Mouse (Mus musculus): Measurements from ENCODE around the gene Banp. TPM values are rescaled to one million over a fixed set of nuclear protein-coding genes. Genes with fewer than 3 reads are reported as not detected.

Banp gene
- total and polyA plus RNA-seq, 3 experiments = 13.1 to 26.9 (median 17.9) TPM

GRCm38 (mm10) chr8:121966110-121966509, 16.6 kb downstream of the Banp start:
- WGBS = 65% methylated on average over 5 of the region's 5 CpGs
- H3K27ac ChIP-seq = no peak overlapping the region
- TF ChIP-seq EP300 (IDR thresholded peaks at IDR 0.05; ENCODE audit: insufficient read depth, low read depth, low read length) (no peak), POLR2A (IDR thresholded peaks at IDR 0.05; ENCODE audit: insufficient read depth, low read depth, low read length) (no peak), CTCF (IDR thresholded peaks at IDR 0.05) (no peak)
- no peak overlapping the region for H3K4me3 ChIP-seq
- H3K9ac ChIP-seq (ENCODE audit: low read depth, low read length) = no peak overlapping the region
- peaks cover 19% of the 10 kb centered on the region for H3K4me1 ChIP-seq (ENCODE audit: control insufficient read depth, insufficient read depth, low read length)
- DNase-seq = no peak
- H3K36me3 ChIP-seq (ENCODE audit: control insufficient read depth, insufficient read depth, low read length) = peaks cover 3% of the 10 kb centered on the region
- H3K79me2 ChIP-seq (replicated peaks; ENCODE audit: control insufficient read depth, insufficient read depth, low read length) = peaks cover 2% of the 10 kb centered on the region
- intact Hi-C loops (cut with DNase I) = no loop called here
- H3K27me3 ChIP-seq (ENCODE audit: control insufficient read depth, insufficient read depth, low read length) = no peaks in the 10 kb centered on the region

GRCm38 (mm10) chr8:121966714-121967448, 17.3 kb downstream of the Banp start:
- peaks cover 2% of the 10 kb centered on the region for H3K79me2 ChIP-seq (replicated peaks; ENCODE audit: control insufficient read depth, insufficient read depth, low read length)
- H3K9ac ChIP-seq (ENCODE audit: low read depth, low read length) = no peak overlapping the region
- H3K27me3 ChIP-seq (ENCODE audit: control insufficient read depth, insufficient read depth, low read length) = no peaks in the 10 kb centered on the region
- H3K4me3 ChIP-seq = no peak overlapping the region
- WGBS = 76% methylated on average over 7 of the region's 7 CpGs
- no peak overlapping the region for H3K27ac ChIP-seq
- H3K36me3 ChIP-seq (ENCODE audit: control insufficient read depth, insufficient read depth, low read length) = peaks cover 3% of the 10 kb centered on the region
- DNase-seq = no peak
- TF ChIP-seq CTCF (IDR thresholded peaks at IDR 0.05) (no peak), POLR2A (IDR thresholded peaks at IDR 0.05; ENCODE audit: insufficient read depth, low read depth, low read length) (no peak), EP300 (IDR thresholded peaks at IDR 0.05; ENCODE audit: insufficient read depth, low read depth, low read length) (no peak)
- H3K4me1 ChIP-seq (ENCODE audit: control insufficient read depth, insufficient read depth, low read length) = peaks cover 19% of the 10 kb centered on the region
- intact Hi-C loops (cut with DNase I) = no loop called here

GRCm38 (mm10) chr8:121967977-121968376, 18.4 kb downstream of the Banp start:
- Histone ChIP-seq H3K27ac (no peak overlapping the region; the same call in 1 of the 2 replicates), H3K27me3 (ENCODE audit: control insufficient read depth, insufficient read depth, low read length) (no peaks in the 10 kb centered on the region), H3K4me1 (ENCODE audit: control insufficient read depth, insufficient read depth, low read length) (peaks cover 19% of the 10 kb centered on the region), H3K79me2 (replicated peaks; ENCODE audit: control insufficient read depth, insufficient read depth, low read length) (peaks cover 2% of the 10 kb centered on the region), H3K9ac (ENCODE audit: low read depth, low read length) (no peak overlapping the region), H3K4me3 (no peak overlapping the region), H3K36me3 (ENCODE audit: control insufficient read depth, insufficient read depth, low read length) (peaks cover 3% of the 10 kb centered on the region)
- intact Hi-C loops (cut with DNase I) = no loop called here
- TF ChIP-seq CTCF (IDR thresholded peaks at IDR 0.05) = no peak
- no peak for TF ChIP-seq EP300 (IDR thresholded peaks at IDR 0.05; ENCODE audit: insufficient read depth, low read depth, low read length)
- no peak for TF ChIP-seq POLR2A (IDR thresholded peaks at IDR 0.05; ENCODE audit: insufficient read depth, low read depth, low read length)
- WGBS = 43% methylated on average over 4 of the region's 4 CpGs
- DNase-seq = peak; percentile 26 to 44

GRCm38 (mm10) chr8:121968542-121968941, 19.0 kb downstream of the Banp start:
- peaks cover 2% of the 10 kb centered on the region for H3K79me2 ChIP-seq (replicated peaks; ENCODE audit: control insufficient read depth, insufficient read depth, low read length)
- no peak for TF ChIP-seq CTCF (IDR thresholded peaks at IDR 0.05)
- no peak for TF ChIP-seq EP300 (IDR thresholded peaks at IDR 0.05; ENCODE audit: insufficient read depth, low read depth, low read length)
- TF ChIP-seq POLR2A (IDR thresholded peaks at IDR 0.05; ENCODE audit: insufficient read depth, low read depth, low read length) = no peak
- peaks cover 19% of the 10 kb centered on the region for H3K4me1 ChIP-seq (ENCODE audit: control insufficient read depth, insufficient read depth, low read length)
- WGBS = 46% methylated on average over 4 of the region's 4 CpGs
- H3K27ac ChIP-seq = no peak overlapping the region; the same call in 1 of the 2 replicates
- H3K36me3 ChIP-seq (ENCODE audit: control insufficient read depth, insufficient read depth, low read length) = peaks cover 3% of the 10 kb centered on the region
- no peak overlapping the region for H3K4me3 ChIP-seq
- H3K9ac ChIP-seq (ENCODE audit: low read depth, low read length) = no peak overlapping the region
- intact Hi-C loops (cut with DNase I) = no loop called here
- no peak for DNase-seq
- no peaks in the 10 kb centered on the region for H3K27me3 ChIP-seq (ENCODE audit: control insufficient read depth, insufficient read depth, low read length)

GRCm38 (mm10) chr8:121970225-121970624, 20.7 kb downstream of the Banp start:
- peaks cover 2% of the 10 kb centered on the region for H3K79me2 ChIP-seq (replicated peaks; ENCODE audit: control insufficient read depth, insufficient read depth, low read length)
- H3K9ac ChIP-seq (ENCODE audit: low read depth, low read length) = no peak overlapping the region
- TF ChIP-seq EP300 (IDR thresholded peaks at IDR 0.05; ENCODE audit: insufficient read depth, low read depth, low read length) (no peak), CTCF (IDR thresholded peaks at IDR 0.05) (no peak)
- H3K4me3 ChIP-seq = no peak overlapping the region
- DNase-seq = no peak
- H3K4me1 ChIP-seq (ENCODE audit: control insufficient read depth, insufficient read depth, low read length) = peaks cover 15% of the 10 kb centered on the region
- WGBS = 91% methylated on average over 8 of the region's 8 CpGs
- no peak overlapping the region for H3K27ac ChIP-seq
- H3K36me3 ChIP-seq (ENCODE audit: control insufficient read depth, insufficient read depth, low read length) = no peaks in the 10 kb centered on the region; the same call in 1 of the 2 replicates
- H3K27me3 ChIP-seq (ENCODE audit: control insufficient read depth, insufficient read depth, low read length) = no peaks in the 10 kb centered on the region
- intact Hi-C loops (cut with DNase I) = loop anchor here (10.0 kb wide), 1 partner anchor 365 kb away; no protein-coding TSS in a partner anchor

GRCm38 (mm10) chr8:121971488-121972058, 22.0 kb downstream of the Banp start:
- 70% methylated on average over 17 of the region's 17 CpGs for WGBS
- intact Hi-C loops (cut with DNase I) = loop anchor here (10.0 kb wide), 1 partner anchor 363 kb away; no protein-coding TSS in a partner anchor
- TF ChIP-seq EP300 (IDR thresholded peaks at IDR 0.05; ENCODE audit: insufficient read depth, low read depth, low read length) (no peak), POLR2A (IDR thresholded peaks at IDR 0.05; ENCODE audit: insufficient read depth, low read depth, low read length) (no peak), CTCF (IDR thresholded peaks at IDR 0.05) (no peak)
- no peak overlapping the region for H3K9ac ChIP-seq (ENCODE audit: low read depth, low read length)
- peaks cover 12% of the 10 kb centered on the region for H3K4me1 ChIP-seq (ENCODE audit: control insufficient read depth, insufficient read depth, low read length)
- no peaks in the 10 kb centered on the region for H3K27me3 ChIP-seq (ENCODE audit: control insufficient read depth, insufficient read depth, low read length)
- no peak overlapping the region for H3K4me3 ChIP-seq
- H3K27ac ChIP-seq = no peak overlapping the region
- peaks cover 2% of the 10 kb centered on the region; the same call in 1 of the 2 replicates for H3K79me2 ChIP-seq (replicated peaks; ENCODE audit: control insufficient read depth, insufficient read depth, low read length)
- DNase-seq = no peak
- no peaks in the 10 kb centered on the region; the same call in 1 of the 2 replicates for H3K36me3 ChIP-seq (ENCODE audit: control insufficient read depth, insufficient read depth, low read length)
